Mouse (Mus musculus) stomach, embryonic 14.5 days (tissue): Measurements from ENCODE around the gene Psap. TPM values are rescaled to one million over a fixed set of nuclear protein-coding genes. Genes with fewer than 3 reads are reported as not detected.

Source experiments
- ATAC-seq: fragments of 200-750 bp; cut with Nextera tagmentation; 2 replicates; pipeline ENCODE4 v1.8.0; 2017; ENCODE audit warnings: low read depth, moderate TSS enrichment; ENCODE audit not compliant: insufficient number of reproducible peaks, insufficient read depth, low FRiP score
- H3K27ac ChIP-seq: fragments of 300-500 bp; sonication (generic); 2 replicates; pipeline ENCODE4 v1.5.1; 2014; ENCODE audit warnings: mild to moderate bottlenecking, low read length, moderate library complexity, mixed read lengths
- H3K27me3 ChIP-seq: fragments of 300-500 bp; sonication (generic); 2 replicates; pipeline ENCODE4 v1.6.1; 2014; ENCODE audit warnings: low read length, control low read depth, mixed read lengths; ENCODE audit not compliant: control insufficient read depth, insufficient read depth
- H3K36me3 ChIP-seq: fragments of 300-500 bp; sonication (generic); 2 replicates; pipeline ENCODE4 v1.6.1; 2014; ENCODE audit warnings: mild to moderate bottlenecking, control low read depth, low read length, moderate library complexity, mixed read lengths; ENCODE audit not compliant: control insufficient read depth, insufficient read depth
- H3K4me1 ChIP-seq: fragments of 300-500 bp; sonication (generic); 2 replicates; pipeline ENCODE4 v1.6.1; 2014; ENCODE audit warnings: low read length, control low read depth, mixed read lengths; ENCODE audit not compliant: control insufficient read depth, insufficient read depth
- H3K4me2 ChIP-seq: fragments of 300-500 bp; sonication (generic); replicated peaks from 2 replicates; pipeline ENCODE4 v1.6.1; 2014; ENCODE audit warnings: low read depth, low read length, control low read depth
- H3K4me3 ChIP-seq: fragments of 300-500 bp; sonication (generic); 2 replicates; pipeline ENCODE4 v1.5.1; 2014; ENCODE audit warnings: low read depth, low read length, control low read depth
- H3K9ac ChIP-seq: fragments of 300-500 bp; sonication (generic); replicated peaks from 2 replicates; pipeline ENCODE4 v1.6.1; 2014; ENCODE audit warnings: low read depth, mild to moderate bottlenecking, control low read depth, low read length, moderate library complexity, mixed read lengths
- H3K9me3 ChIP-seq: fragments of 300-500 bp; sonication (generic); 2 replicates; pipeline ENCODE4 v1.6.1; 2016; ENCODE audit warnings: low read depth, low read length, control low read depth; ENCODE audit not compliant: control insufficient read depth
- WGBS: fragments of 180-500 bp; shearing (Covaris S2); extraction: QIAGEN DNeasy Blood & Tissue Kit; methylation state at CpG from one replicate; pipeline ENCODE4 v1.1.7; 2014; 5-methylcytosine and 5-hydroxymethylcytosine counted together
- polyA plus RNA-seq: library from polyadenylated mRNA; unstranded; fragments of >200 nt; fragmentation: Nextera tagmentation; extraction: Ambion mirVana; gene quantifications from 2 replicates; pipeline ENCODE4 v1.2.1, GENCODE M21; 2014

The Psap gene
- polyA plus RNA-seq, 1 experiment from 2014 or later = 106 TPM

DNA sequence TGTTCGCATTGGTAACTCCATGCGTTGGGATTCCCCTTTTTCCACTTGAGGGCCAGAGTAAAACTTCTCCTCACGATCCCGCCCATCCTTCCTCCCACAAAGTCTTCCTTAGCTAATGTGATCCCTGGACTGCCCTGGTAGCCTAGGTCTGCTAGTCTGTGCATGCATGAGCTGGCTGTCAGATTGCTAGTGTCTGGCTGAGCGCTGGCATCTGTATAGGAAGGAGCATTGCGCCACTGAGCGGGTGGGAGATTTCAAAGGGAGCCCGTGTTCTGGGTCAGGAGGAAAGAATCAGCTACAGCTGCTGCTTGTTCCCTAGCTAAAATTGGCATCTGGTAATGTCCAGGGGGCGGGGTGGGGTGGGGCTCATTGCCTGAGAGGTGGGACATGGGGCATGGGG lies 18.6 kb downstream of the Psap start:
- Histone ChIP-seq H3K4me1 (0 out of 2 replicates have a peak, but pooled peaks cover 1% of the 10 kb centered on the region), H3K9me3 (no peaks in the 10 kb centered on the region), H3K4me2 (no peak overlapping the region), H3K36me3 (peaks cover 68% of the 10 kb centered on the region), H3K27ac (no peak overlapping the region), H3K27me3 (no peaks in the 10 kb centered on the region), H3K4me3 (no peak overlapping the region), H3K9ac (no peak overlapping the region)
- WGBS = 83% methylated on average over 9 of the region's 9 CpGs
- no peak for ATAC-seq

DNA sequence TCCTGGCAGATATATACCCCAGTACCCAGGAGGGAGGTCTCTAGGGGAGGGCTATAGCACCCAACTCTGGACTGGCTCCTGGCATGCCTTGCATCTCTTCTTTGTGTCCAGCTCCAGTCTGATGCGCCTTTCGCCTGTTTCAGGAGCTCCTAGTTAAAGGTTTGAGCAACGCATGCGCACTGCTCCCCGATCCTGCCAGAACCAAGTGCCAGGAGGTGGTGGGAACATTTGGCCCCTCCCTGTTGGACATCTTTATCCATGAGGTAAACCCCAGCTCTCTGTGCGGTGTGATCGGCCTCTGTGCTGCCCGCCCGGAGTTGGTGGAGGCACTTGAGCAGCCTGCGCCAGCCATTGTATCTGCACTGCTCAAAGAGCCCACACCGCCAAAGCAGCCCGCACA lies 22.2 kb downstream of the Psap start:
- Histone ChIP-seq H3K4me3 (no peak overlapping the region), H3K9me3 (no peaks in the 10 kb centered on the region), H3K4me2 (no peak overlapping the region), H3K27me3 (no peaks in the 10 kb centered on the region), H3K36me3 (peaks cover 57% of the 10 kb centered on the region), H3K9ac (no peak overlapping the region), H3K4me1 (no peaks in the 10 kb centered on the region), H3K27ac (no peak overlapping the region)
- 97% methylated on average over 12 of the region's 12 CpGs for WGBS
- ATAC-seq = no peak

DNA sequence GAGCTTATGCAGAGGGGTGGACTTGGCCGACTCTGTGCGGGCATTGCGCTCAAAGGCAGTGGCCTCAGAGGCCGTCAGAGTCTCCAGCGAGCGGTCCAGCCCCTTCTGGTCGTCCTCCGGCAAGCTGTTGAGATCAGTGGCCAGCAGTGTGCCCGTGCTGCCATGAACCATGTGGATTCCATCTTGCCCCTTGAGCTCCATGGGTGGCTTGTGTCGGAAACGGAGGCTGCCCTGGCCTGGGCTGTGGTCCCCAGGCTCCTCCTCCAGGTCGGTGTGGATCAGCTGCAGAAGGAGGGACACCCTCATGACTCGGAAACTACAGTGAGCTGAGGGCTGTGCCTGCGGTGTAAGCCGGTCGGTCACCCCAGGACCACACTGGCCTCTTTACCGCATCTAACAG lies 26.0 kb downstream of the Psap start:
- Histone ChIP-seq H3K36me3 (peaks cover 35% of the 10 kb centered on the region), H3K9me3 (no peaks in the 10 kb centered on the region), H3K9ac (no peak overlapping the region), H3K4me1 (no peaks in the 10 kb centered on the region), H3K27ac (no peak overlapping the region), H3K4me2 (no peak overlapping the region), H3K27me3 (no peaks in the 10 kb centered on the region), H3K4me3 (no peak overlapping the region)
- WGBS = 88% methylated on average over 17 of the region's 17 CpGs
- no peak for ATAC-seq

DNA sequence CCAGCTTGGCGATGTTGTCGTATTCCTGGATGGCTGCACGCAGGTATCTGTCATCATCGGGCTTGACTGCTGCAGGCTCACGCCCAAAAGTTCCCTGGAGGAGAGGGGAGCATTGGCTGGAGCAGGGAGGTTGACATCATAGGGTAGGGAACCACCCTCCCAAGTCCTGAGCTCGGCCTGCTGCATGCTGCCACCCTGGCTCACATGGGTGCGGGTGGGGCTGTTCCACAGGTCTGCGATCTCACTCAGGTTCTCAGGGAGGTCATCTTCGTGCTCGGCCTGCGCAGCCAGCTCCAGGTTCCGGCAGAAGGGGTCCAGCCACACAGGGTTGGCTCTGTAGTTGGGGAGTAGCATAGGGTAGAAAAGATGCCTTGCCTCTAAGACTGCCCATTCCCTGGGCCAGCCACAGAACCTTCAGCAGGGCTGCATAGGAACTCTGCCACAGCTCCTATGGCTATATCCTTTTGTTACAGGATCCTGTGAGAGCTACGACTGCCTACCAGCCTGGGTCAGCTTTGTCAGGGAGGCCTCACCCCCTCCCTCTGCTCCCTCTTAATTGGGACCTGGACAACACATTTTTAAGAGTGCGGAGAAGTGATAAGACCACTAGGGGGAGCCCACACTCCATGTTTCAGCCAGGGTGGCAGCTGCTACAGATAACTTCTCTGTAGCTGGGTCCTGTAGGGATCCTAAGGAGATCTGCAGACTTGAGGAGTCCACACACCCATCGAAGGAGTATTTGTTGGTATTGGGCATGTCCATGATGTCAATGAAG lies 27.6 kb downstream of the Psap start:
- Histone ChIP-seq H3K9me3 (no peaks in the 10 kb centered on the region), H3K9ac (no peak overlapping the region), H3K4me1 (no peaks in the 10 kb centered on the region), H3K27ac (no peak overlapping the region), H3K4me2 (no peak overlapping the region), H3K36me3 (peaks cover 22% of the 10 kb centered on the region), H3K4me3 (no peak overlapping the region), H3K27me3 (no peaks in the 10 kb centered on the region)
- ATAC-seq = peak; percentile 69
- 66% methylated on average over 15 of the region's 15 CpGs for WGBS

DNA sequence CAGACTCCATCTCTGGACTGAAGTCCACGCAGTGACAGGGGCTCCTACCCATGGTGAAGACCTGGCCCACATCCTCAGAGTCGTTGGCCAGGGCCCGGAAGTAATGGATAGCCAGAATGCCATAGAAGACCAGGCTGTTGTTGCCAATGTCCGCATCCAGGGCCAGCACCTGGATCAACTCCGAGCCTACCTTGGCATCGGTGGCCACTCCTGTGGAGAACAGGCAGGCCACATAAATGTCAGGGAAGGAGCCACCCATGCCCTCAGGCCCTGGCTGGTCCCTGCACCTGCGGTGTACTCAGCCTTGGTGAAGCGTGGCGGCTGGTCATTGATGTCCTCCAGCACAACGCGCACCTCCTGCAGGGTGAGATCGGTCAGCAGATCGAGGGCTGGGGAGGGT lies 33.2 kb downstream of the Psap start:
- no peak for ATAC-seq
- no peaks in the 10 kb centered on the region for H3K4me1 ChIP-seq
- WGBS = 91% methylated on average over 13 of the region's 13 CpGs
- H3K36me3 ChIP-seq = no peaks in the 10 kb centered on the region
- H3K4me3 ChIP-seq = no peak overlapping the region
- H3K9me3 ChIP-seq = no peaks in the 10 kb centered on the region
- H3K27ac ChIP-seq = no peak overlapping the region
- no peak overlapping the region for H3K9ac ChIP-seq
- no peaks in the 10 kb centered on the region for H3K27me3 ChIP-seq
- H3K4me2 ChIP-seq = no peak overlapping the region

DNA sequence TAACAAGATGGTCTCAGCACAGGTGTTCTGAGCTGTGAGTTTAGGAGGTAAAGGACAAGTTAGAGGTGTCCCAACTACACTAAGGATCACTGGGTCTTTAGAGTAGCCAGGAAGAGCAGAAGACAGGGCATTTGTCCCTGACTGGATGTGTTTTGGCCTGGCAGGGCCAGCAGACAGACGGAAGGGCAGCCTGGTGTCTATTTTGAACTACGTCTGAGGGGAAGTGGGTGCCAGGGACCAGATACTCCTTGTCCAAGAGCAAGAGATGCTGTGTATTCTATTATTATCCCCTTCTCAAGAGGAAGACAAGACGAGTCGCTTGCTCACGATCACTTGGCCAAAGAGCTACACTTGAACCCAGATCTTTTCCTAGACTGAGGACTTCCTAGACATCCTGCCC lies 36.2 kb downstream of the Psap start:
- Histone ChIP-seq H3K9me3 (no peaks in the 10 kb centered on the region), H3K27me3 (no peaks in the 10 kb centered on the region), H3K4me1 (no peaks in the 10 kb centered on the region), H3K27ac (no peak overlapping the region), H3K36me3 (no peaks in the 10 kb centered on the region), H3K4me3 (no peak overlapping the region), H3K4me2 (no peak overlapping the region), H3K9ac (no peak overlapping the region)
- ATAC-seq = no peak
- WGBS = 89% methylated on average over 5 of the region's 5 CpGs

DNA sequence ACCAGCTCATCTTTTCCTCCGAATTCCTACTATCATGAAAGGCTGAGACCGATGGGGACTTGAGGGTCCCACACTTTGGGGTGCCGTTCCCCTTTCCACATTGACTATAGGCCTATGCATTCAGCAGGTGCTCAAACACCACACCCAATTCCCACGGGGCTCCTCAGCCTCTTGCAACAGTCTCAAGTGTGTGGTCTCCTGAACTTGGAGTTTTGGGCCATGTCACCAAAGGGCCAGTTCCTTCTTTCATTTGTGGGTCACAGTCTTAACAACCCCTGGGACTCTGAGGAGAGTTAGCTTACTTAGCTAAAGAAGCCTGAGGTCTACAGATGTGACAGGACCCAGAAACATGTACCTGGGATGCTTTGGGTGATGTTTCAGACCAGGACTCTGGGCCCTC lies 38.7 kb downstream of the Psap start:
- WGBS = 86% methylated on average over 4 of the region's 4 CpGs
- H3K4me2 ChIP-seq = no peak overlapping the region
- no peaks in the 10 kb centered on the region for H3K27me3 ChIP-seq
- H3K36me3 ChIP-seq = no peaks in the 10 kb centered on the region
- H3K4me3 ChIP-seq = no peak overlapping the region
- no peaks in the 10 kb centered on the region for H3K4me1 ChIP-seq
- H3K9me3 ChIP-seq = no peaks in the 10 kb centered on the region
- H3K9ac ChIP-seq = no peak overlapping the region
- no peak for ATAC-seq
- H3K27ac ChIP-seq = no peak overlapping the region

DNA sequence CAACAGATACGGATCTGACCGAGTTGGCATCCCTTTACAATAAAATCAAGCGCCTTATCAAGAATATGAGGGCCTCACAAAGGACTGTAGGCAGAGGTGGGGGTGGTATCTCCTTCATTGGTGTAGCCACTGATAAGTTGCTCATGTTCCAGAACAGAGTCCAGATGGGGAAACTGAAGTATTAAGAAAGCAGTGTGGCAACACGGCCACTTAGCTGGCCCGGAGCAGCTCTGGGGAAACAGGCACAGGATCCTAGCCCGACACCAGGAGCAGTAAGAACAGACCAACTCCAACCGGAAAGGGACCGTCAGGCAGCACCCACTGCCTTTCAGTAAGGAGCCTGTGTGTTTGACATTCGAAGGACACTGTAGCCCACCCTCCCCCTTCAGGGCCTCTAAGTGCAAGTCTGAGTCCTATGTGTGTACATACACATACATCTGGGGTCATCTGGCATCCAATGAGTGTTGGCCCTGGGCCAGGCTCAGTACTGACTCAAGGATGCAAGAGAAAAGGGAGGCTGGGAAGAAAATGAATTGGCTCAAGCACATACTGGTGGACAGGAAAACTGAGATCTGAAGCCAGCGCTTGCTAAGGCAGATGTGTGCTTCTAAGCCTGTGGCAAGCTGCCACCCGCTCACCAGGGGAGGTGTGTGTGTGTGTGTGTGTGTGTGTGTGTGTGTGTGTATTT lies 51.7 kb downstream of the Psap start:
- no peaks in the 10 kb centered on the region for H3K9me3 ChIP-seq
- H3K4me2 ChIP-seq = no peak overlapping the region
- peak; percentile 67; the same call in 1 of the 2 replicates for ATAC-seq
- H3K4me3 ChIP-seq = no peak overlapping the region
- peaks cover 11% of the 10 kb centered on the region for H3K4me1 ChIP-seq
- H3K9ac ChIP-seq = no peak overlapping the region
- 54% methylated on average over 11 of the region's 11 CpGs for WGBS
- H3K27ac ChIP-seq = peak overlapping the region; percentile 28; the same call in 1 of the 2 replicates
- H3K27me3 ChIP-seq = no peaks in the 10 kb centered on the region
- H3K36me3 ChIP-seq = no peaks in the 10 kb centered on the region
